13 mouse cellular contexts compared by ENCODE assay signal in genomic region chr12:82855333-82856107, GRCm38 (mm10).
DNase-seq lines count a peak whose midpoint lies in the region; ATAC-seq lines count a peak whose summit lies in the region.
"Had no signal": no experiment of that assay in that cellular context is flagged by ENCODE, and none has a peak within 500 bp of the region (broad histone marks: within the 10 kb centered on the region; RNA-seq: fewer than 3 reads in every experiment).

No protein-coding gene starts in this region.

- H3K9ac ChIP-seq in kidney, embryonic 14.5 days (ENCODE audit: low read depth, low read length): no peak overlapping the region
- H3K9ac ChIP-seq: hindbrain, embryonic 12.5 days; neural tube, embryonic 15.5 days had no signal

- no peaks in the 10 kb centered on the region for H3K9me3 ChIP-seq in kidney, embryonic 14.5 days (ENCODE audit: control insufficient read depth, low read length)
- peaks cover 9% of the 10 kb centered on the region; the same call in 1 of the 2 replicates for H3K9me3 ChIP-seq in midbrain, embryonic 10.5 days (replicated peaks)
- H3K9me3 ChIP-seq: hindbrain, embryonic 12.5 days had no signal

- no peaks in the 10 kb centered on the region for H3K4me1 ChIP-seq in kidney, embryonic 14.5 days (ENCODE audit: control insufficient read depth, insufficient read depth, low read length)
- H3K4me1 ChIP-seq in midbrain, embryonic 10.5 days: no peaks in the 10 kb centered on the region
- H3K4me1 ChIP-seq: hindbrain, embryonic 12.5 days; neural tube, embryonic 15.5 days had no signal

- no peaks in the 10 kb centered on the region for H3K36me3 ChIP-seq in kidney, embryonic 14.5 days (ENCODE audit: control insufficient read depth, insufficient read depth, low read length)
- no peaks in the 10 kb centered on the region for H3K36me3 ChIP-seq in midbrain, embryonic 10.5 days
- H3K36me3 ChIP-seq: hindbrain, embryonic 12.5 days; neural tube, embryonic 15.5 days had no signal

- WGBS in kidney, embryonic 14.5 days: 69% methylated on average over 4 of the region's 4 CpGs
- 78% methylated on average over 4 of the region's 4 CpGs for WGBS in midbrain, embryonic 10.5 days

- no peak overlapping the region for H3K27ac ChIP-seq in kidney, embryonic 14.5 days (ENCODE audit: low read depth, low read length)
- H3K27ac ChIP-seq in midbrain, embryonic 10.5 days (replicated peaks): no peak overlapping the region
- H3K27ac ChIP-seq: hindbrain, embryonic 12.5 days; neural tube, embryonic 15.5 days had no signal

- H3K27me3 ChIP-seq in kidney, embryonic 14.5 days (ENCODE audit: control insufficient read depth, insufficient read depth, low read length): no peaks in the 10 kb centered on the region
- H3K27me3 ChIP-seq in midbrain, embryonic 10.5 days (ENCODE audit: low read depth, poor library complexity, severe bottlenecking): no peaks in the 10 kb centered on the region
- H3K27me3 ChIP-seq: hindbrain, embryonic 12.5 days; neural tube, embryonic 15.5 days had no signal

- ATAC-seq in kidney, embryonic 14.5 days (ENCODE audit: low FRiP score, low TSS enrichment): no peak
- ATAC-seq: activated CD4-positive, CD25-positive, alpha-beta regulatory T cell, adult 4 months had no signal

- peak; percentile 0 for DNase-seq in cerebellum, adult 11 months
- no peak for DNase-seq in cerebellum, postnatal 14 days
- DNase-seq in kidney, adult 11 months: peak; percentile 4
- peak; percentile 95 for DNase-seq in Muller cell, postnatal 12 days (ENCODE audit: inconsistent ontology term)
- peak; percentile 12 to 15 for DNase-seq in layer of hippocampus, postnatal 10 days (ENCODE audit: low spot score in 2 of 2)
- no peak for DNase-seq in midbrain, embryonic 10.5 days (ENCODE audit: low spot score)
- no peak for DNase-seq in thymus, postnatal 4 days
- DNase-seq: lung, adult 2 months; thymus, adult 2 months had no signal

- no peak overlapping the region for H3K4me3 ChIP-seq in kidney, embryonic 14.5 days (ENCODE audit: low read length)
- H3K4me3 ChIP-seq in midbrain, embryonic 10.5 days: no peak overlapping the region
- H3K4me3 ChIP-seq: hindbrain, embryonic 12.5 days; neural tube, embryonic 15.5 days had no signal

- no peak overlapping the region for H3K4me2 ChIP-seq in kidney, embryonic 14.5 days (replicated peaks; ENCODE audit: low read depth, low read length)
- H3K4me2 ChIP-seq: hindbrain, embryonic 12.5 days; neural tube, embryonic 15.5 days had no signal

Comparison
In these comparisons a context has a peak if more than half of its experiments do, and no peak if none do; other contexts are left out.
1. DNase-seq: peak in cerebellum, adult 11 months (single experiment), kidney, adult 11 months (single experiment), Muller cell, postnatal 12 days (single experiment) and layer of hippocampus, postnatal 10 days (2 of 2); none in cerebellum, postnatal 14 days (0 of 2), midbrain, embryonic 10.5 days (single experiment) and thymus, postnatal 4 days (single experiment).